Mouse (Mus musculus) adrenal gland, adult 18-20 months (tissue): Measurements from ENCODE around the gene Spint3. TPM values are rescaled to one million over a fixed set of nuclear protein-coding genes. Genes with fewer than 3 reads are reported as not detected.

Source experiments
- DNase-seq, 2 experiments: peaks; one replicate each; pipeline ENCODE4 v3.0.0; 2021 to 2022; ENCODE audit warnings: low spot score in 2 of 2
- total RNA-seq, 2 experiments: library from RNA; stranded (reverse); gene quantifications; 1 replicate in 1 of 2; 2 replicates in 1 of 2; pipeline ENCODE4 v1.2.3; 2021

Gene Spint3
- total RNA-seq, 2 experiments from 2014 or later = not detected

DNA sequence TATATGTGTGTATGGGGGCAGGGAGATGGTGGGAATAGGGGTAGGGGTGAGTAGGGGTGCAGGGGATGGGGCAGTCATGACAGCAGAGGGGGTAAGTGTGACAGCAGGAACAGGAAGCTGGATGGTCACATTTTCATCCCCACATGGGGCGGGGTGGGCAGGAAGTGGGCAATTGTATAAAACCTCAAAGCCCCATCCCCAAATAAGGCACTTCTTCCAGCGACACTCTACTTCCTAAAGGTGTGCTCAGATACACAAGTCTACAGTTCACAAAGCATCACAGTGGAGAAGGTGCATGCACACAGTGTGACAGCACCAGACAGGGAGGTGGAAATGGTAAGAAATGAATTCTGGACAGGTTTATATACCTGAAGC is 22.4 kb downstream of the Spint3 start:
- DNase-seq = no peak

GRCm38 (mm10) chr2:164549963-164550894 is 23.0 kb downstream of the Spint3 start:
- DNase-seq = no peak

DNA sequence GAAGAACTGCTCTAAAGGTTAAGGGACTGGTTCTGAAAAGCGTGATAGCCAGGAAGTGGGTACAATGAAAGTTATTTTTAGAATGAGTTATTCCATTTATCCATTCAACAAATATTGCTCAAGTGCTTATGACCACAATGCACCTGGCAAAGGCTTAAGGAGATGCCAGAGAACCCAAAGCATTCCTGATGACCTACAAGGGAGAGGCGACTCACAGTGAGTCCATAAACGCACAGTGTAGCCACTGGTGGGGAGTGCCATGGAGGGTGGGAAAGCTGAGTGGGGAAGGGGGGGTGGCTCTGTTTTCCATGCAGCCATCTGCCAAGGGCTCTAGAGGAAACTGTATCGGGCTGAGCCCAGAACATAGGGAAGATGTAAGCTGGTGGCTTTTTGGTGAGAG is 23.9 kb downstream of the Spint3 start:
- no peak for DNase-seq

DNA sequence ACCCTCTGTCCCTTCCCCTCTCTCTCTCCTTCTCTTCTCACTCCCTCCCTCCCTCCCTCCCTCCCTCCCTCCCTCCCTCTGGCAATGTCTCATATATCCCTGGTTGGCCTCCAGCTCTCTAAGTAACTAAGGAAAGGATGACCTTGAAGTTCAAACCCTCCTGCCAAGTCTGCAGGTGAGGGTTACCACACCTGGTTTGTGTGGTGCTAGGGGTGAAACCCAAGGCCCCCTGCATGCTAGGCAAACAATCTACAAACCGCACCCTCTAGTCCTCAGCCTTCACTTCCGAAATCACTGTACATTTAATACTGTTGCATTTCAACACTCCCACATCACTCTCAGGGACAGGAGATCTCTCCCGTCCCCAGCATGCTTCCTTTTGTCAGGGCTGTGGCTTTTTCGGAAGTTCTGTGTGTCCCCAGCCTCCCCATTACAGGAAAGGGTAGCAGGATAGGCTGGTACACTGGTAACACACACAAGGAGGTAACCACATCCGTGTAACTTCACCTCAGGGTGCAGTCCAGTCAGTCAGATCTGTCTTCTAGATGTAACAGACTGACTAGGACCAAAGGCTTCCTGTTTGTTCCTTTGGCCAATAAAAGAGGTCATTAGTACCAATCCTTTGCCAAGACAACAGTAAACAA is 28.7 kb downstream of the Spint3 start:
- DNase-seq = no peak

GRCm38 (mm10) chr2:164543745-164544144 is 29.5 kb downstream of the Spint3 start:
- DNase-seq = no peak

- DNase-seq = no peak
Observed at GRCm38 (mm10) chr2:164542598-164542997, 30.7 kb downstream of the Spint3 start.

- DNase-seq = no peak
Observed at GRCm38 (mm10) chr2:164542132-164542531, 31.1 kb downstream of the Spint3 start.

DNA sequence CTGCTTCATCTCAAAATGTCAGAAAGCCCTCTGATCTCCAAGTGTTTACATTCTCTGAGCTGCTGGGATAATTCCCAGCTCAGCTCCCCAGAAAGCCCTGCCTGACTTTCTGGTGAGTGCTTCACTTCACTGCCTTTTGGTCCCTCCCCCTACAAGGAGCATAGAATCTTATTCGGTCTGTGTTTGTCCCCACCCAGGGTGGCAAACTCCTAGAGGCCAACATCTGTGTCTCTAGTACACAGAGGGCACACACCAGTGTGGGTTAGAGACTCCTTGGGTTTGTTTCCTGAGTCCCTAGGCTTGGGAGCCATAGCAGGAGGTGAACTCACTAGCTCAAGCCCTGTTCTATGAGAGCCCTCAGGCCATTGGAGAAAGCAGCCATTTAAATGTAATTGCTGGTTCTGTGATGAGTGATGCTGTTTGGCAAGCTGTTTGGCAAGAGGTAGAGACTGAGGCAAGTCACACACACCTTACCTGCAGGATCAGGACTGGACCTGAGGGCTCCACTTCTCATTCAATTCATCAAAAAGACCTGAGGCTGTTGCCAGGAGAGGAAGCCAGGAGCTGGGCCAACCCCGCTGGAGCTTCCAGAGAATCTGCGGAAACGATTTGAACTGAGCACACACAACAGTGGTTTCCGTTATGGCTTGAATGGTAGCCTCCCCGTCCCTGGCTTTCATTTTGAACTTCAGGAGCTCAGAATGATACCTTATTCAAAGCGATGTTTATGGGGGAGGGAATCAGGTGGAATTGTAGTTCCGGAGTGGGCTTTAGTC is 32.4 kb downstream of the Spint3 start:
- DNase-seq = no peak

- DNase-seq = no peak
Observed at GRCm38 (mm10) chr2:164537003-164537402, 36.3 kb downstream of the Spint3 start.

GRCm38 (mm10) chr2:164534315-164534714 is 38.9 kb downstream of the Spint3 start:
- no peak for DNase-seq

DNA sequence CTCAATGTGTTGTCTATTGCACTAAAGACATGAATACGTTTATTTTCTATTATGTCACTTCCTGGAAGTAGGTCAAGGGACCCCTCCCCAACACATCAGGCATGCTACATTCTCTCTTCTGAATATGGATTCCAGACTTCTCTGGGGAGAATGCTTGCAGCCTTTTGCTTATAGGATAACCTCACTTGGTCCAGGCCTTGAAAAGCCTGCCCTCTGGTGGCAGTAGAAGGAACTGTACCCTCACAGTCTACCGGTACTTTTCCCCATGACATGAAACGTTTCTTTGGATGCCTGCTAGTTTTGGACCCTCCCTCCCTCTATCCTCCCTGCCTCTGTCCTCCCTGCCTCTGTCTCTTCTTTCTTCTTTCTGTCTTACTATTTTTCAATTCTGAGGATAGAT is 42.1 kb downstream of the Spint3 start:
- DNase-seq = peak; percentile 64 to 71

- no peak for DNase-seq
Observed at GRCm38 (mm10) chr2:164528557-164528956, 44.7 kb downstream of the Spint3 start.

- DNase-seq = no peak
Observed at GRCm38 (mm10) chr2:164523301-164523773, 49.9 kb downstream of the Spint3 start.

DNA sequence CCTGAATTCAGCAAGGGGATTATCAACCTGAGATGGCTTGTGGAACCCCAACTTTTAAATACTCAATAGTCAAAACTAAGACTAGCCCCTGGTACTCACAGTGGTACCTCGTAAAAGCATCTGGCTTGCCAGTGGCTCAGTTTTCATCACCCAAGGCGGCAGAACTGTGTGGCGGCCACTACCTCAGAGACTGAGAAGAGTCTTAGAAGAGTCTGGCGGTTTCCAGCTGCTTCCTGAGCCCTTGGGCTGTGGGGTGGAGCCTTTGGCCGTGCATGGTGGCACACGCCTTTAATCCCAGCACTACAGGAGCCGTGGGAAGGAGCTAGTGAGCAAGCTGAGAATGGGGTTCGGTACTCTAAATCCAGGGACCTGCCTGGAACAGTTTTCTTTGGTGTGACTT is 51.0 kb downstream of the Spint3 start:
- no peak for DNase-seq

GRCm38 (mm10) chr2:164521841-164522240 is 51.4 kb downstream of the Spint3 start:
- DNase-seq = no peak

DNA sequence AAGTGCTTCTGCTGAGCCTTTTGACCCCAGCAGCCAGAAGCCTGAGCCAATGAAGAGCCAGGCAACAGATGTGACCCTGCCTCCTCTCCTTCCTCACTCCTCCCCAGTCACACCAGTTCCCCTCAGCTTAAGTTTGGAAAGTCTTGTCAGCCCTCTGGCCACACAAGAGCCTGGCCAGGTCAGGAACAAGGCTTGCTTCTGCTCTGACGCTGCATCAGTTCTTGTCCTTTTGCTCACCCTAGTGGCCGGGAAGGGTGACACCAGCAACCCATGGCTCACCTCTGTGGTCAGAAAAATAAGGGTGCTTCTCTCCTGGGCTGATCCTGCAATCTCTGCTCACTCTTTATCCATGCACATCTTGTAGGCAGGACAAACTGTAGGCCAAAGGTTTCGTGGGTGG is 52.5 kb downstream of the Spint3 start:
- peak in 1 of 2 experiments; percentile 39 for DNase-seq

Other genes starting within 250 kb of the Spint3 start
- 1 to 10 TPM; 1.6 to 3.7 TPM for gene Svs5, start 240.7 kb downstream of the Spint3 start, total RNA-seq
- gene Slpi, start 184.4 kb downstream of the Spint3 start, total RNA-seq = 10 to 100 TPM; 21.8 to 45.7 TPM
- not detected for gene Rbpjl, start 170.3 kb downstream of the Spint3 start, total RNA-seq
- gene Matn4, start 168.3 kb downstream of the Spint3 start, total RNA-seq = 1 to 10 TPM in 1 of 2 experiments, under 1 TPM in 1; 0.76 to 1.7 TPM
- 100 to 1,000 TPM; 133 to 150 TPM for gene Sdc4, start 129.6 kb downstream of the Spint3 start, total RNA-seq
- 10 to 100 TPM; 28.7 to 33.3 TPM for gene Sys1, start 116.5 kb downstream of the Spint3 start, total RNA-seq
- gene Gm20458, start 112.5 kb downstream of the Spint3 start, total RNA-seq = 1 to 10 TPM in 1 of 2 experiments, not detected in 1; 5.7 TPM
- not detected for gene Trp53tg5, start 99.7 kb downstream of the Spint3 start, total RNA-seq
- 10 to 100 TPM in 1 of 2 experiments, 1 to 10 TPM in 1; 7.6 to 20.9 TPM for gene Dbndd2, start 87.4 kb downstream of the Spint3 start, total RNA-seq
- gene Pigt, start 75.9 kb downstream of the Spint3 start, total RNA-seq = 10 to 100 TPM; 63.3 to 93.6 TPM
- under 1 TPM in 1 of 2 experiments, not detected in 1; 0.74 TPM for gene Wfdc2, start 11.0 kb downstream of the Spint3 start, total RNA-seq
- under 1 TPM; 0.38 to 0.40 TPM for gene Wfdc6a, start 12.0 kb upstream of the Spint3 start, total RNA-seq
- gene Eppin, start 20.1 kb upstream of the Spint3 start, total RNA-seq = not detected
- gene Wfdc6b, start 40.1 kb upstream of the Spint3 start, total RNA-seq = not detected
- gene Wfdc8, start 40.2 kb upstream of the Spint3 start, total RNA-seq = not detected
- not detected for gene Wfdc16, start 65.3 kb upstream of the Spint3 start, total RNA-seq
- gene Wfdc10, start 82.6 kb upstream of the Spint3 start, total RNA-seq = not detected
- gene Wfdc9, start 83.1 kb upstream of the Spint3 start, total RNA-seq = not detected
- not detected for gene Wfdc11, start 100.6 kb upstream of the Spint3 start, total RNA-seq
- gene Wfdc13, start 111.6 kb upstream of the Spint3 start, total RNA-seq = not detected
- gene Spint4, start 125.0 kb upstream of the Spint3 start, total RNA-seq = not detected
- not detected for gene Spint5, start 141.8 kb upstream of the Spint3 start, total RNA-seq
- under 1 TPM; 0.20 to 0.45 TPM for gene Wfdc3, start 172.5 kb upstream of the Spint3 start, total RNA-seq
- gene Dnttip1, start 172.5 kb upstream of the Spint3 start, total RNA-seq = 10 to 100 TPM; 34.0 to 35.2 TPM
- gene Ube2c, start 196.4 kb upstream of the Spint3 start, total RNA-seq = 1 to 10 TPM; 1.4 to 4.0 TPM
- gene Tnnc2, start 206.5 kb upstream of the Spint3 start, total RNA-seq = 10 to 100 TPM in 1 of 2 experiments, not detected in 1; 11.3 TPM
- 10 to 100 TPM; 25.0 to 28.4 TPM for gene Snx21, start 212.4 kb upstream of the Spint3 start, total RNA-seq
- gene Acot8, start 231.4 kb upstream of the Spint3 start, total RNA-seq = 10 to 100 TPM; 32.6 to 36.6 TPM
- 1 to 10 TPM; 4.2 to 5.3 TPM for gene Zswim3, start 231.6 kb upstream of the Spint3 start, total RNA-seq
- gene Zswim1, start 249.2 kb upstream of the Spint3 start, total RNA-seq = 10 to 100 TPM; 11.0 to 11.4 TPM